Mouse (Mus musculus) gastrocnemius, postnatal 36 days (tissue): ENCODE measurements around the gene Galntl6. TPM values are rescaled to one million over a fixed set of nuclear protein-coding genes. Genes with fewer than 3 reads are reported as not detected.

Experiments used
- DNase-seq, 2 experiments: peaks; one replicate each; pipeline ENCODE4 v3.0.0; 2022
- intact Hi-C: fragments of 180-260 bp; cut with DNase I; formaldehyde crosslinking; loops from one replicate; pipeline ENCODE4 v1.15.1; 2025
- total RNA-seq, 2 experiments: library from RNA; stranded (reverse); gene quantifications; 2 replicates each; pipeline ENCODE4 v1.2.3; 2021

Galntl6 gene
- total RNA-seq, 2 experiments from 2014 or later, result not detected

GRCm38 (mm10) chr8:57724843-57725627 lies 1187.4 kb downstream of the Galntl6 start:
- DNase-seq, result no peak
- intact Hi-C loops, result no loop called here

Other genes with a start within 250 kb of the Galntl6 start
- not detected for gene BC030500, start 885 bp downstream of the Galntl6 start, total RNA-seq